Mouse (Mus musculus) embryo, embryonic 11 days (tissue): ENCODE data around the gene Grk6.

Experiments used
- DNase-seq: peaks from one replicate; pipeline ENCODE4 v3.0.0-alpha.2; 2015

Grk6 gene

DNA sequence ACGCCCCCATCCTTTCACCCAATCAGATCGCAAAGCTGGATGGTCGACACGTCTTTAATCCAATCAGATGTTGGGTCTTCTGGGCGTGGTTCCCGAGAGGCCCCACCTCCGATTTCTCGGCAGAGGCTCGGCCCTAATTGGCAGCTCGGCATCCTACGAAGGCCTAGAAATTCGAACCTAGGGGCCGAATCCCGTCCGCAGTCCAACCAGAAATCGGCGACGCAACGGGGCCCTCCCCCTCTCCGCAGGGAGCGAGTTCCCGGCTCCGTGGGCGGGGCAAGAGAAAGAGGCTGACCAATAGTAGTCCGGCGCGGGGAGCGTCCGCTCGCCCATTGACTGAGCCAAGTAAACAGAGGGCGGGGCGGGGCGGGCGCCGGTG, at the start of gene Grk6:
Grk6 (plus strand) TSS at position 136 of the 379 bp plus-strand sequence.
- peak; percentile 100 for DNase-seq

GRCm38 (mm10) chr13:55398088-55398487, 46.8 kb upstream of the Grk6 start, which contains the start of gene Slc34a1:
Gene Slc34a1 (plus strand): TSS chr13:55398187.
- no peak for DNase-seq

- DNase-seq = no peak
These were observed 45.4 kb upstream of the Grk6 start for GRCm38 (mm10) chr13:55399300-55400038.

- DNase-seq = no peak
These were observed 44.9 kb upstream of the Grk6 start for GRCm38 (mm10) chr13:55400039-55400346.

- DNase-seq = no peak
These were observed 41.6 kb upstream of the Grk6 start for GRCm38 (mm10) chr13:55403266-55403665.

GRCm38 (mm10) chr13:55403935-55404852, 40.7 kb upstream of the Grk6 start:
- DNase-seq = no peak

GRCm38 (mm10) chr13:55404853-55405782, 39.8 kb upstream of the Grk6 start:
- DNase-seq = peak; percentile 93

DNA sequence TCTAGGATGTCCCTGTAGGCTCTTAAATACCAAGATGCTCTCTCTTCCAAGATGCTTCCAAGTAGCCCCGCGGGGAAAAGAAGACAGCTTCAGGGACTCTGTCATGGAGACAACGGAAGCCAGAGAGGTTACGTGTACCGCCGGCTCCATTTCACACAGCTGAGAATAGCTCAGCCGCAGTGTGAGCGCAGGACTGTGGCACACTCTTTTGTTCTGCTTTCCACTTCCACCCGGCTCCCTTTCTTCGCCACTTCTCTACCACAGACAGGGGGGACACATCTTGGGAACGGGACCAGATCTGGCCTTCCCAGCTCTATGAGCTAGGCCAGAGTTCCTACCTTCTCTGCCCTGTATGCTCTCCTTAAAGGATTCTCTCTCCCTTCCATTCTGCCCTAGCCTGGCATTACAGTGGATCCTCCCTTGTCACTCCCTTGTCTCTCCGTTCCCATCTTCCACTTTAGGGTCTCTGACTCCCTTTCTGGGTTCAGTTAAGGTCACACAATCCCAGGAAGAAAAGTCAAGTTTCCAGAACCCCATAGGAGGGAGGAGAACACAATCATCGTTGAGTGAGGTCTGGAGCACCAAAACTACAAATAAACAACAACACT, 39.0 kb upstream of the Grk6 start:
- no peak for DNase-seq

DNA sequence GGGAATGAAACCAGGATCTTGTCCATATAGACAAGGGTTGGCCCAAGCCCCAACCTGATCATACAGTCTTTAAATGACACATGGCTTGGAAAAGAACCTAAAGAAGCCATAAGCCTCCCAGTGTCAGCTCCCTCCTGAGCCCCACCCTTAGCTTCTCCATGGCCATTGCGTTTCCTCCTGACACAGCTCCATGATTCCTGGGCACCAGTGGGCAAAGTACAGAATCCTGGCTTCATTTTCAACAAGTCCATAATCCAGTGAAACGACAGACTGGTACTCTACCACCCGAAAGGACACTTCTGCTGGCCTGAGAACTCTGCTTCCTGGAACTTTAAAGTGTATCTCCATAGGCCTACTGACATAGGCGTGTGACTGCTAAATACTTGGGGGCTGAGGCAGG, 37.5 kb upstream of the Grk6 start:
- DNase-seq = no peak

- DNase-seq = no peak
These were observed 36.2 kb upstream of the Grk6 start for GRCm38 (mm10) chr13:55408546-55409120.

DNA sequence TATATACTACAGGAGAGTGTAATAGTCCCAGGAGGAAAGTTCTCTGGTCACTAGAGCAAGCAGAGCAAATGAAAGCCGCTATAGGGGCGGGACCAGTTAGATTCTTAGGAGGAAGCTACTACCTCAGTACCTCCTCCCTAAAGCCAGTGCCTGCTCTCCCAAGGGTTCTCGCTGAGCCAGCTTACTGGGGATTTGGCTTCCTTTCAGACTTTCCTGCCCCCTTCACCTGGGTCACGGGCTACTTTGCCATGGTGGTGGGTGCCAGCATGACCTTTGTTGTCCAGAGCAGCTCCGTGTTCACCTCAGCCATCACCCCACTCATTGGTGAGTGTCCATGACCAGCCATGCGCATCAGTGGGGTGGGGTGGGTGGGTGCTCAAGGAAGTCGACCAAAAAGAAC, 33.0 kb upstream of the Grk6 start:
- no peak for DNase-seq

DNA sequence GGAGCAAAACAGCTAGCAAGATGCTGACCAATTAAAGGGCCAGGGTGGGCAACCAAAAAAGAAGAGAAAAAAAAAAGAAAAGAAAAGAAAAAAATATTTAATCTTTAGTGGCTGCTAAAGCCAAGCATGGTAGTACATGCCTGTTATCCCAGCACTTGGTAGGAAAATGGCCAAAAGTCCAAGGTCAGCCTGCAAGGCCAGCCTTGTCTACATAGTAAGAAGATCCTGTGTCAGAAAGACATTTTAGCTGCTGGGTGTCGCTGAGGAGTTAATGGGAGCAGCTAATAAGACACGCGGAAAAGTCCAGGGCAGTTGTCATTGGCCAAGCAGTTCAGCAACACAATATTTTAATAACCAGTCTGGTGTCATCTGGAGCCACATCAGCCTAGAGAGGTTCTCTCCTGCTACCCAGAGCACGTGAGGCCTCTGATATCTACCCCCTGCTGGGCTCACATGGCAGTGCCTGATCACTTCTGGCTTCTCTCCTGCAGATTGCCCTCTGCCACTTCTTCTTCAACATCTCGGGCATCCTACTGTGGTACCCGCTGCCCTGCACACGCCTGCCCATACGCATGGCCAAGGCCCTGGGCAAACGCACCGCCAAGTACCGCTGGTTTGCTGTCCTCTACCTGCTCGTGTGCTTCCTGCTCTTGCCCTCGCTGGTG, 32.1 kb upstream of the Grk6 start:
- DNase-seq = no peak

DNA sequence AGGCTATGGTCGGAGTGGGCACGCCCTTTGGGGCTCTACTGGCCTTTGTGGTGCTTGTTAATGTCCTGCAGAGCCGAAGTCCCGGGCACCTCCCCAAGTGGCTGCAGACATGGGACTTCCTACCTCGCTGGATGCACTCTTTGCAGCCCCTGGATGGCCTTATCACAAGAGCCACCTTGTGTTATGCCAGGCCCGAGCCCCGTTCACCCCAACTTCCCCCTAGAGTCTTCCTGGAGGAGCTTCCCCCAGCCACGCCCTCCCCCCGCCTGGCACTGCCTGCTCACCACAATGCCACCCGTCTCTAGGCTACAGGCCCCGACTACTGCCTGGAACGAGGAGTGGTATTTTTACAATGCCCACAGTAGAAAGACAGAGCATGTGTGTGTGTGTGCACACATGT, 31.5 kb upstream of the Grk6 start:
- DNase-seq = no peak

DNA sequence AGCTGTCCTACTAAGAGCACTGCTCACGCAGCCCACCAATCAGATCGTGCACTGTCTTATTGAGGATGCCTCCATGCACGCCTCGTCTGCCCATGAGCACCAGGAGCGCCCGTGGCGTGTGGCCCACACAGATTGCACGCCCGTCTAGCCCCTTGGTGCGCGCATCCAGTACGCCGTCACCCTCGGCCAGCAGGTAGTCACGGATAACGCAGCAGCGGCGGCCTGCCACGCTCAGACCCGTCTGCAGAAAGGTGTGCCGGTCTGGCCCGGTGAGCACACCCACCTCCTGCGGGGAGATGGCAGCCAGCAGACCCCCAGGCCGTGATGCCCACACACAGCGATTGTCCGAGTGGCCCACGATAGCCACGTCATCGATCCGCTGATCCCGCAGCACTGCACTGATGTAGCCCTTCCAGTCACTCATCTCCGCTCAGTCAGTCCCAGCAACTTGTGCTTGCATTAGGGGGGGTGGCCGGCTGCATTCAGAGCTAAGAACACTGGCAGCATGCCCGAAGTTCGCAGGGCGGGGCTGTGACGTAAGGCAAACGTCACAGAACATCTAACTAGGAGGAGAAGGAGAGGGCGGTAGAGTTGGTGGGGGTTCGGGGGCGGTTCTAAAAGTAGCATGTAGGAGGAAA, 30.0 kb upstream of the Grk6 start, which contains the start of gene Pfn3:
Pfn3 (minus strand) TSS at position 490 of the 638 bp plus-strand sequence.
- peak; percentile 75 for DNase-seq

GRCm38 (mm10) chr13:55418004-55418403, 26.9 kb upstream of the Grk6 start:
- DNase-seq = peak; percentile 86

GRCm38 (mm10) chr13:55419142-55419541, 25.7 kb upstream of the Grk6 start:
- no peak for DNase-seq

DNA sequence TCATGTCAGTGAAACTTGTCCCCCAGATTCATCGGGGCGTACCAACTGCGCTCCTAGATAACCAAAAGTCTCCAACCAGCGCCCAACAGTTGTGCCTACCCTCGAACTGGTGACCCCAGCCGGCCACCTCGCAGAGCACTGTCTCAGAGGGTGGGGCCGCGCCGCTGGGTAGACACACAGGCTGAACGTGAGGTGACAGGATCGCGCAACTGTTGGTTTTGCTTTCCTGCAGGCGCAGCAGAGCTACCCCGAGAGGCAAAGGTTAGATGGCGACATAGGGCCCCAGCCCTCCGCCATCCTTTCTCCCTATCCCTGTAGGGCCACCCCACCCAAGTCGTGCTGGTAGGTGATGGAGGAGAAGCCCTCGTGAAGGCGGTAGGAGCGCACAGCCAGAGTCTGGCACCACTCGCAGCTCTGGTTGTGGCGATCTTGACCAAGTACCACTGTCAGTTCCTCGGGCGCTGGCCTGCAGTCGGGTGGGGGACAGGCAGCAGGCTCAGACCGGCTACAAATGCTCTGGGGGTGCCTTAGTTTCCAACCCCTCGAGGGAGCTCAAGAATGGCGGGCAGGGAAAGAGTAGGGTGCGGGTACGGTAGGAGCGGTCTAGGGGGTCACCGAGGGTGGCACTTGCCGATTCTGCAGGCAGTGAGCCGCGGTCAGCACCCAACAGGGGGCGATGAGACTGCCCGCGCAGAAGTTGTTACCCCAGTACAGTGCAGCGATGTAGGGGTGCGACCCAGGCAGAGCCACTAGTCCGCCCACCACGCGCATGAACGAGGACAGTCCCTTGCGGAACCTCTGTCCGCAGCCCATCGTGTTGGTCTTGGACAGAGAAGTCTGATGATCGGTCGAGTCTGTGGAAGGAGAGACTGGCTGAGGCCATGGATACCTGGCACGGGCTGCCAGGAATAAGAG, 24.6 kb upstream of the Grk6 start:
- DNase-seq = no peak

GRCm38 (mm10) chr13:55420933-55421800, 23.7 kb upstream of the Grk6 start:
- peak; percentile 77 for DNase-seq

GRCm38 (mm10) chr13:55426613-55427012, 18.3 kb upstream of the Grk6 start, which contains the start of gene F12:
Gene F12 (minus strand): TSS chr13:55426793.
- DNase-seq = no peak
